Mouse (Mus musculus) intestine, embryonic 14.5 days (tissue): ENCODE data around the gene Slc35f4. TPM values are rescaled to one million over a fixed set of nuclear protein-coding genes. Genes with fewer than 3 reads are reported as not detected.

Experiments
- ATAC-seq: fragments of 200-750 bp; cut with Nextera tagmentation; replicated peaks from 2 replicates; pipeline ENCODE4 v1.8.0; 2017; ENCODE audit warnings: low read depth, moderate number of reproducible peaks, moderate TSS enrichment, moderate library complexity; ENCODE audit not compliant: low FRiP score, low TSS enrichment
- DNase-seq: peaks from one replicate; pipeline ENCODE4 v3.0.0-alpha.2; 2018; ENCODE audit warnings: low spot score
- H3K27ac ChIP-seq: fragments of 300-500 bp; sonication (generic); 2 replicates; pipeline ENCODE4 v1.5.1; 2014; ENCODE audit warnings: low read depth, mild to moderate bottlenecking, control low read depth
- H3K27me3 ChIP-seq: fragments of 300-500 bp; sonication (generic); replicated peaks from 2 replicates; pipeline ENCODE4 v1.6.1; 2014; ENCODE audit warnings: low read length, control low read depth; ENCODE audit not compliant: control insufficient read depth, insufficient read depth
- H3K36me3 ChIP-seq: fragments of 300-500 bp; sonication (generic); 2 replicates; pipeline ENCODE4 v1.6.1; 2014; ENCODE audit warnings: low read length, control low read depth; ENCODE audit not compliant: control insufficient read depth, insufficient read depth
- H3K4me1 ChIP-seq: fragments of 300-500 bp; sonication (generic); replicated peaks from 2 replicates; pipeline ENCODE4 v1.6.1; 2014; ENCODE audit warnings: low read length, control low read depth, mixed read lengths; ENCODE audit not compliant: control insufficient read depth, insufficient read depth
- H3K4me2 ChIP-seq: fragments of 300-500 bp; sonication (generic); 2 replicates; pipeline ENCODE4 v1.6.1; 2014; ENCODE audit warnings: low read length
- H3K4me3 ChIP-seq: fragments of 300-500 bp; sonication (generic); 2 replicates; pipeline ENCODE4 v1.5.1; 2014; ENCODE audit warnings: low read depth, low read length, control low read depth, mixed read lengths
- H3K9ac ChIP-seq: fragments of 300-500 bp; sonication (generic); 2 replicates; pipeline ENCODE4 v1.6.1; 2014; ENCODE audit warnings: mild to moderate bottlenecking, low read length
- H3K9me3 ChIP-seq: fragments of 300-500 bp; sonication (generic); 2 replicates; pipeline ENCODE4 v1.6.1; 2016; ENCODE audit warnings: low read length, control low read depth; ENCODE audit not compliant: control insufficient read depth
- WGBS: fragments of 180-500 bp; shearing (Covaris S2); extraction: QIAGEN DNeasy Blood & Tissue Kit; methylation state at CpG from one replicate; pipeline ENCODE4 v1.1.7; 2014; 5-methylcytosine and 5-hydroxymethylcytosine counted together
- polyA plus RNA-seq: library from polyadenylated mRNA; unstranded; fragments of >200 nt; fragmentation: Nextera tagmentation; extraction: Ambion mirVana; gene quantifications from 2 replicates; pipeline ENCODE4 v1.2.1, GENCODE M21; 2014

Gene Slc35f4
- polyA plus RNA-seq, 1 experiment from 2014 or later = 0.30 TPM

- no peak overlapping the region for H3K27ac ChIP-seq
- H3K27me3 ChIP-seq = no peaks in the 10 kb centered on the region
- no peak for DNase-seq
- no peak overlapping the region for H3K9ac ChIP-seq
- no peaks in the 10 kb centered on the region for H3K4me1 ChIP-seq
- H3K9me3 ChIP-seq = no peaks in the 10 kb centered on the region
- H3K4me2 ChIP-seq = no peak overlapping the region
- ATAC-seq = no peak
- no peaks in the 10 kb centered on the region for H3K36me3 ChIP-seq
- 52% methylated on average over 1 of the region's 1 CpGs for WGBS
- no peak overlapping the region for H3K4me3 ChIP-seq
Measured at GRCm38 (mm10) chr14:49493793-49494192, 32.1 kb downstream of the Slc35f4 start.

GRCm38 (mm10) chr14:49492506-49492905 is 33.3 kb downstream of the Slc35f4 start:
- DNase-seq = no peak
- Histone ChIP-seq H3K4me2 (no peak overlapping the region), H3K9me3 (no peaks in the 10 kb centered on the region), H3K4me3 (no peak overlapping the region), H3K9ac (no peak overlapping the region), H3K27me3 (no peaks in the 10 kb centered on the region), H3K27ac (no peak overlapping the region), H3K36me3 (no peaks in the 10 kb centered on the region), H3K4me1 (no peaks in the 10 kb centered on the region)
- 67% methylated on average over 3 of the region's 3 CpGs for WGBS
- no peak for ATAC-seq

- Histone ChIP-seq H3K4me1 (no peaks in the 10 kb centered on the region), H3K27ac (no peak overlapping the region), H3K4me3 (no peak overlapping the region), H3K27me3 (no peaks in the 10 kb centered on the region), H3K4me2 (no peak overlapping the region), H3K9ac (no peak overlapping the region), H3K9me3 (no peaks in the 10 kb centered on the region), H3K36me3 (no peaks in the 10 kb centered on the region)
- 82% methylated on average over 2 of the region's 2 CpGs for WGBS
- no peak for ATAC-seq
- DNase-seq = no peak
Measured at GRCm38 (mm10) chr14:49476602-49477001, 49.2 kb downstream of the Slc35f4 start.

- no peaks in the 10 kb centered on the region for H3K9me3 ChIP-seq
- no peaks in the 10 kb centered on the region for H3K36me3 ChIP-seq
- no peak overlapping the region for H3K9ac ChIP-seq
- no peak overlapping the region for H3K27ac ChIP-seq
- WGBS = 72% methylated on average over 2 of the region's 2 CpGs
- DNase-seq (no peak), ATAC-seq (no peak)
- H3K4me3 ChIP-seq = no peak overlapping the region
- H3K27me3 ChIP-seq = no peaks in the 10 kb centered on the region
- no peak overlapping the region for H3K4me2 ChIP-seq
- H3K4me1 ChIP-seq = no peaks in the 10 kb centered on the region
Measured at GRCm38 (mm10) chr14:49461761-49462160, 64.1 kb downstream of the Slc35f4 start.

GRCm38 (mm10) chr14:49460799-49461198 is 65.0 kb downstream of the Slc35f4 start:
- no peaks in the 10 kb centered on the region for H3K27me3 ChIP-seq
- 67% methylated on average over 3 of the region's 3 CpGs for WGBS

GRCm38 (mm10) chr14:49454283-49454914 is 71.4 kb downstream of the Slc35f4 start:
- H3K4me3 ChIP-seq = no peak overlapping the region
- no peak overlapping the region for H3K27ac ChIP-seq
- DNase-seq (no peak), ATAC-seq (no peak)
- H3K9me3 ChIP-seq = no peaks in the 10 kb centered on the region
- no peaks in the 10 kb centered on the region for H3K27me3 ChIP-seq
- no peak overlapping the region for H3K4me2 ChIP-seq
- no peaks in the 10 kb centered on the region for H3K36me3 ChIP-seq
- WGBS = 79% methylated on average over 6 of the region's 6 CpGs
- no peak overlapping the region for H3K9ac ChIP-seq
- H3K4me1 ChIP-seq = no peaks in the 10 kb centered on the region

More at GRCm38 (mm10) chr14:49460799-49461198, 65.0 kb downstream of the Slc35f4 start:
- ATAC-seq (no peak), DNase-seq (no peak)
- Histone ChIP-seq H3K27ac (no peak overlapping the region), H3K36me3 (no peaks in the 10 kb centered on the region), H3K4me2 (no peak overlapping the region), H3K4me1 (no peaks in the 10 kb centered on the region), H3K4me3 (no peak overlapping the region), H3K9me3 (no peaks in the 10 kb centered on the region), H3K9ac (no peak overlapping the region)

GRCm38 (mm10) chr14:49453782-49454181 is 72.1 kb downstream of the Slc35f4 start:
- ATAC-seq = no peak
- Histone ChIP-seq H3K9me3 (no peaks in the 10 kb centered on the region), H3K36me3 (no peaks in the 10 kb centered on the region), H3K27me3 (no peaks in the 10 kb centered on the region), H3K4me2 (no peak overlapping the region), H3K27ac (no peak overlapping the region), H3K4me1 (no peaks in the 10 kb centered on the region), H3K4me3 (no peak overlapping the region), H3K9ac (no peak overlapping the region)
- DNase-seq = no peak
- 38% methylated on average over 3 of the region's 3 CpGs for WGBS

- Histone ChIP-seq H3K4me2 (no peak overlapping the region), H3K27me3 (no peaks in the 10 kb centered on the region), H3K36me3 (no peaks in the 10 kb centered on the region), H3K9ac (no peak overlapping the region), H3K4me3 (no peak overlapping the region), H3K4me1 (no peaks in the 10 kb centered on the region), H3K9me3 (peaks cover 6% of the 10 kb centered on the region; the same call in 1 of the 2 replicates), H3K27ac (no peak overlapping the region)
- no peak for ATAC-seq
- 35% methylated on average over 7 of the region's 7 CpGs for WGBS
- DNase-seq = no peak
Measured at GRCm38 (mm10) chr14:49447669-49448068, 78.2 kb downstream of the Slc35f4 start.

GRCm38 (mm10) chr14:49446461-49446860 is 79.4 kb downstream of the Slc35f4 start:
- Histone ChIP-seq H3K9ac (no peak overlapping the region), H3K27ac (no peak overlapping the region), H3K9me3 (peaks cover 6% of the 10 kb centered on the region; the same call in 1 of the 2 replicates), H3K4me2 (no peak overlapping the region), H3K36me3 (no peaks in the 10 kb centered on the region), H3K27me3 (no peaks in the 10 kb centered on the region), H3K4me1 (no peaks in the 10 kb centered on the region), H3K4me3 (no peak overlapping the region)
- DNase-seq = no peak
- 50% methylated on average over 7 of the region's 7 CpGs for WGBS
- ATAC-seq = no peak
